Mouse (Mus musculus) thymus, adult 2 months (tissue): ENCODE data around the gene Gng13. TPM values are rescaled to one million over a fixed set of nuclear protein-coding genes. Genes with fewer than 3 reads are reported as not detected.
"Not testable (repeated sequence)": the region's sequence is repeated elsewhere in the genome, so short reads cannot be mapped to it uniquely, and the experiment has no call there.

Experiments used
- DNase-seq: peaks from one replicate; pipeline ENCODE4 v3.0.0; 2021
- H3K27ac ChIP-seq: fragments of 200-500 bp; 2 replicates; pipeline ENCODE4 v1.5.1; 2012; ENCODE audit warnings: low read length, control low read depth; ENCODE audit not compliant: control insufficient read depth, insufficient read depth
- H3K27me3 ChIP-seq: fragments of 200-500 bp; 2 replicates; pipeline ENCODE4 v1.6.1; 2012; ENCODE audit warnings: mild to moderate bottlenecking, low read length, moderate library complexity, mixed read lengths; ENCODE audit not compliant: control insufficient read depth, insufficient read depth
- H3K36me3 ChIP-seq: fragments of 200-500 bp; 2 replicates; pipeline ENCODE4 v1.6.1; 2012; ENCODE audit warnings: mild to moderate bottlenecking, low read length, moderate library complexity; ENCODE audit not compliant: control insufficient read depth, insufficient read depth
- H3K4me1 ChIP-seq: fragments of 200-500 bp; replicated peaks from 2 replicates; pipeline ENCODE4 v1.6.1; 2012; ENCODE audit warnings: low read length; ENCODE audit not compliant: control insufficient read depth, insufficient read depth
- H3K4me3 ChIP-seq: fragments of 200-500 bp; 2 replicates; pipeline ENCODE4 v1.5.1; 2012; ENCODE audit warnings: mild to moderate bottlenecking, low read length, control low read depth, moderate library complexity; ENCODE audit not compliant: control insufficient read depth, insufficient read depth
- CTCF ChIP-seq: fragments of 200-500 bp; IDR thresholded peaks from 2 replicates; pipeline ENCODE4 v1.5.1; 2012; ENCODE audit warnings: mild to moderate bottlenecking, control low read depth, low read length, moderate library complexity, borderline replicate concordance; ENCODE audit not compliant: control insufficient read depth, poor library complexity, insufficient read depth; ENCODE audit errors: extremely low read depth
- POLR2A ChIP-seq: fragments of 200-500 bp; IDR thresholded peaks from 2 replicates; pipeline ENCODE4 v1.6.1; 2012; ENCODE audit warnings: mild to moderate bottlenecking, low read length, control low read depth, moderate library complexity; ENCODE audit not compliant: control insufficient read depth, poor library complexity, insufficient read depth; ENCODE audit errors: extremely low read depth
- WGBS: fragments of 180-500 bp; shearing (Covaris S2); methylation state at CpG from one replicate; pipeline ENCODE4 v1.1.7; 2018; 5-methylcytosine and 5-hydroxymethylcytosine counted together
- polyA plus RNA-seq: library from polyadenylated mRNA; depleted of rRNA; stranded (reverse); fragments of >200 nt; gene quantifications from 2 replicates; pipeline ENCODE4 v1.2.3, GENCODE M21; 2012

Gene Gng13
- polyA plus RNA-seq, 1 experiment, result 1.2 TPM

GRCm38 (mm10) chr17:25728009-25728270 is 11.0 kb downstream of the Gng13 start:
- DNase-seq, result peak; percentile 18
- Histone ChIP-seq H3K27me3 (no peaks in the 10 kb centered on the region), H3K4me1 (peaks cover 16% of the 10 kb centered on the region), H3K4me3 (peak overlapping the region; percentile 61), H3K36me3 (no peaks in the 10 kb centered on the region), H3K27ac (no peak overlapping the region)
- TF ChIP-seq CTCF, result no peak
- TF ChIP-seq POLR2A, result no peak
- 23% methylated on average over 4 of the region's 4 CpGs for WGBS

GRCm38 (mm10) chr17:25732082-25732481 is 15.1 kb downstream of the Gng13 start:
- Histone ChIP-seq H3K4me1 (peaks cover 8% of the 10 kb centered on the region), H3K27ac (no peak overlapping the region), H3K36me3 (no peaks in the 10 kb centered on the region), H3K4me3 (no peak overlapping the region), H3K27me3 (no peaks in the 10 kb centered on the region)
- DNase-seq, result peak; percentile 83
- TF ChIP-seq POLR2A, result no peak
- TF ChIP-seq CTCF, result peak; percentile 88; the same call in 1 of the 2 replicates
- WGBS, result 38% methylated on average over 2 of the region's 2 CpGs

- WGBS, result 90% methylated on average over 5 of the region's 5 CpGs
- Histone ChIP-seq H3K27me3 (no peaks in the 10 kb centered on the region), H3K4me3 (no peak overlapping the region), H3K36me3 (no peaks in the 10 kb centered on the region), H3K27ac (no peak overlapping the region), H3K4me1 (no peaks in the 10 kb centered on the region)
- no peak for DNase-seq
- no peak for TF ChIP-seq POLR2A
- TF ChIP-seq CTCF, result no peak
These were observed 18.3 kb downstream of the Gng13 start for GRCm38 (mm10) chr17:25735246-25735645.

- H3K27me3 ChIP-seq, result no peaks in the 10 kb centered on the region
- H3K36me3 ChIP-seq, result no peaks in the 10 kb centered on the region
- H3K4me3 ChIP-seq, result no peak within 1 kb of the TSS
- no peak for DNase-seq
- TF ChIP-seq POLR2A, result no peak
- no peak for TF ChIP-seq CTCF
- no peaks in the 10 kb centered on the region for H3K4me1 ChIP-seq
- no peak within 1 kb of the TSS for H3K27ac ChIP-seq
- WGBS, result 79% methylated on average over 3 of the region's 3 CpGs
These were observed 18.8 kb downstream of the Gng13 start, which contains the start of gene Mslnl for GRCm38 (mm10) chr17:25735745-25736144. TSS of gene Mslnl (plus strand) at chr17:25736042.

- H3K27ac ChIP-seq, result no peak overlapping the region
- no peak for TF ChIP-seq POLR2A
- TF ChIP-seq CTCF, result no peak
These were observed 21.9 kb downstream of the Gng13 start for GRCm38 (mm10) chr17:25738861-25739260.

GRCm38 (mm10) chr17:25741471-25741870 is 24.5 kb downstream of the Gng13 start:
- H3K27me3 ChIP-seq, H3K36me3 ChIP-seq, DNase-seq, H3K4me1 ChIP-seq, H3K4me3 ChIP-seq, H3K27ac ChIP-seq: not testable (repeated sequence)
- 82% methylated on average over 12 of the region's 12 CpGs for WGBS

More at GRCm38 (mm10) chr17:25738861-25739260, 21.9 kb downstream of the Gng13 start:
- Histone ChIP-seq H3K4me1 (no peaks in the 10 kb centered on the region), H3K27me3 (no peaks in the 10 kb centered on the region), H3K4me3 (no peak overlapping the region), H3K36me3 (no peaks in the 10 kb centered on the region)
- no peak for DNase-seq
- 78% methylated on average over 7 of the region's 7 CpGs for WGBS

- no peak for DNase-seq
- 94% methylated on average over 9 of the region's 9 CpGs for WGBS
- H3K36me3 ChIP-seq, result no peaks in the 10 kb centered on the region
These were observed 26.9 kb downstream of the Gng13 start for GRCm38 (mm10) chr17:25743831-25744230.

More at GRCm38 (mm10) chr17:25743831-25744230, 26.9 kb downstream of the Gng13 start:
- no peak overlapping the region for H3K4me3 ChIP-seq
- TF ChIP-seq POLR2A, result no peak
- TF ChIP-seq CTCF, result no peak
- no peaks in the 10 kb centered on the region for H3K27me3 ChIP-seq
- no peaks in the 10 kb centered on the region for H3K4me1 ChIP-seq
- H3K27ac ChIP-seq, result no peak overlapping the region
